Mouse (Mus musculus) spleen, adult 2 months (tissue): ENCODE results near the gene Eef2. TPM values are rescaled to one million over a fixed set of nuclear protein-coding genes. Genes with fewer than 3 reads are reported as not detected.
A peak's percentile ranks its signal among the peaks of the same experiment; 100 is the strongest.

Source experiments
- DNase-seq, 2 experiments: peaks; one replicate each; pipeline versions ENCODE4 v3.0.0 to v3.0.0-alpha.2; 2012 to 2021; ENCODE audit warnings: low spot score in 2 of 2, low read depth in 1 of 2
- H3K27ac ChIP-seq: fragments of 200-500 bp; 2 replicates; pipeline ENCODE4 v1.5.1; 2012; ENCODE audit warnings: low read length, inconsistent platforms; ENCODE audit not compliant: insufficient read depth
- H3K27me3 ChIP-seq: fragments of 200-500 bp; 2 replicates; pipeline ENCODE4 v1.6.1; 2012; ENCODE audit warnings: mild to moderate bottlenecking, moderate library complexity, low read length, inconsistent platforms; ENCODE audit not compliant: control insufficient read depth, insufficient read depth
- H3K36me3 ChIP-seq: fragments of 200-500 bp; 2 replicates; pipeline ENCODE4 v1.6.1; 2012; ENCODE audit warnings: mild to moderate bottlenecking, low read length, inconsistent platforms; ENCODE audit not compliant: control insufficient read depth, insufficient read depth
- H3K4me1 ChIP-seq: fragments of 200-500 bp; 2 replicates; pipeline ENCODE4 v1.6.1; 2011; ENCODE audit warnings: inconsistent platforms; ENCODE audit not compliant: control insufficient read depth, insufficient read depth, insufficient read length
- H3K4me3 ChIP-seq: fragments of 200-500 bp; 2 replicates; pipeline ENCODE4 v1.5.1; 2011; ENCODE audit warnings: mild to moderate bottlenecking, inconsistent platforms; ENCODE audit not compliant: insufficient read depth, insufficient read length; ENCODE audit errors: extremely low read depth
- CTCF ChIP-seq: fragments of 200-500 bp; IDR thresholded peaks from 2 replicates; pipeline ENCODE4 v1.5.1; 2011; ENCODE audit warnings: mild to moderate bottlenecking, inconsistent platforms; ENCODE audit not compliant: insufficient read depth, insufficient read length, insufficient replicate concordance; ENCODE audit errors: extremely low read depth
- POLR2A ChIP-seq: fragments of 200-500 bp; IDR thresholded peaks from 2 replicates; pipeline ENCODE4 v1.6.1; 2011; ENCODE audit warnings: low read depth, low read length, inconsistent platforms
- WGBS: fragments of 180-500 bp; shearing (Covaris S2); methylation state at CpG from one replicate; pipeline ENCODE4 v1.1.7; 2018; 5-methylcytosine and 5-hydroxymethylcytosine counted together
- polyA plus RNA-seq: library from polyadenylated mRNA; depleted of rRNA; stranded (reverse); fragments of >200 nt; gene quantifications from 2 replicates; pipeline ENCODE4 v1.2.3, GENCODE M21; 2012; rRNA removed

Eef2 gene
- polyA plus RNA-seq, 1 experiment, result 1,457 TPM

DNA sequence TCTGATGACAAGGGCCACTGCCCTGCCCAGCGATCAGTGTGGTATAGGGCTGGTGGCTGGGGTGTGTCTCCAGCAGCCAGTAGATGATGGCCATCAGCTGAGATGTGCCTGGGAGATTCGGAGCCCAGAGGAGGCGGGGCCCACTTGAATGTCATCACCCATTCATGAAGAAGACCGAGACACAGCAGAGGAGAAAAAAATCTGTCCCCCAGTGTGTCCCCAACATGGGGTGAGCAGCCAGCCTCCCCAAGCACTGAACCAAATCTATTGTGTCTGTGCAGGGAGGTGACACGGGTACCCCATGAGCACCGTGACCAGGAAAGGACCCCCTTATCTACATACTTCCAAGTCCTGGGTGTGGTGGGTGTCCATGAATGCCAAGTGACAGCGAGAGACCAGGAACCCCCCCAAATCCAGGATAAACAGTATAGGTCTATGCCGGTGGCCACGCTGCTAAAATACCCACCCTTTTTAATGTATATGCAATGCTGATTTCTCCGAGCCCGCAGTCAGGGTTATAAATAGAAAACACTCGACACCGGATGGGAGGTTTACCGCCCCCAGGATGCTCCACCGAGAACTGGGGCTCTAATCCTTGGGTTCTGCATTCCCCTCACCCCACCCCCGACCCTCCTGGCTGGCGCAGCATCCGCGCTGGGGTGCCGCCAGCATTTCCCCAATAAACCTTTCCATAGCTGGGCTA lies 53.5 kb downstream of the Eef2 start:
- Histone ChIP-seq H3K4me1 (peaks cover 10% of the 10 kb centered on the region), H3K36me3 (no peaks in the 10 kb centered on the region), H3K4me3 (peak overlapping the region; percentile 24), H3K27ac (no peak overlapping the region), H3K27me3 (peaks cover 5% of the 10 kb centered on the region; the same call in 1 of the 2 replicates)
- DNase-seq, result no peak
- no peak for TF ChIP-seq CTCF
- TF ChIP-seq POLR2A, result no peak
- 12% methylated on average over 20 of the region's 20 CpGs for WGBS

GRCm38 (mm10) chr10:81230438-81231332 lies 54.3 kb downstream of the Eef2 start, which contains the start of gene Atcay:
Atcay (minus strand) TSS chr10:81230833.
- Histone ChIP-seq H3K27ac (no peak within 1 kb of the TSS), H3K27me3 (peaks cover 5% of the 10 kb centered on the region; the same call in 1 of the 2 replicates)

DNA sequence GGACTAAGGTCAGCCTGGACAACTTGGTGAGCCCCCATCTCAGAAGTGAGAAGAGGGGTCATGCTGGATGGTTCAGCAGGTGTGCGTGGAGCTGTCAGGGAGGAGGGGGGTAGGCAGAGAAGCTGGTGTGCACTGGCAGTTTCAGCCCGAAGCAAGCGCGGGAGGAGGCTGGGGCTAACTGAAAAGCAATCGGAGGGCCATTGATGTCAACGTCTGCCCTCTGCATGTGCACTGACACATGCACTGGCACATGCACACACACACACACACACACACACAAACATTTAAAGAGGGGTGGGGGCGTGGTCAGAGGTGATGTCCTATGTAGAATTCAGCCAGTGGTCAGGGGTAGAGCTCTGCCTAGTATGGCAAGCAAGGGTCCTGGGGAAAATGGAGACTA lies 55.0 kb downstream of the Eef2 start:
- DNase-seq, result no peak
- Histone ChIP-seq H3K4me1 (peaks cover 10% of the 10 kb centered on the region), H3K4me3 (no peak overlapping the region), H3K27me3 (peaks cover 5% of the 10 kb centered on the region; the same call in 1 of the 2 replicates), H3K27ac (no peak overlapping the region), H3K36me3 (no peaks in the 10 kb centered on the region)
- 64% methylated on average over 7 of the region's 7 CpGs for WGBS
- TF ChIP-seq POLR2A (no peak), CTCF (no peak)

More at GRCm38 (mm10) chr10:81230438-81231332, 54.3 kb downstream of the Eef2 start, which contains the start of gene Atcay:
- 14% methylated on average over 27 of the region's 27 CpGs for WGBS
- TF ChIP-seq POLR2A (no peak), CTCF (peak; percentile 21; the same call in 1 of the 2 replicates)
- peak within 1 kb of the TSS; percentile 24 for H3K4me3 ChIP-seq
- DNase-seq, result no peak
- no peaks in the 10 kb centered on the region for H3K36me3 ChIP-seq
- peaks cover 10% of the 10 kb centered on the region for H3K4me1 ChIP-seq

Other genes starting within 250 kb of the Eef2 start
- gene Gadd45b, start 246.6 kb upstream of the Eef2 start, polyA plus RNA-seq, result 35.7 and 46.8 TPM in 2 replicates
- gene Gng7, start 161.7 kb upstream of the Eef2 start, polyA plus RNA-seq, result 0.75 and 0.91 TPM in 2 replicates
- gene Diras1, start 151.0 kb upstream of the Eef2 start, polyA plus RNA-seq, result 0.04 TPM in 1 of 2 replicates, not detected in the other
- gene Slc39a3, start 139.2 kb upstream of the Eef2 start, polyA plus RNA-seq, result 22.3 and 26.0 TPM in 2 replicates
- gene Sgta, start 116.5 kb upstream of the Eef2 start, polyA plus RNA-seq, result 88.8 and 114 TPM in 2 replicates
- gene Thop1, start 106.6 kb upstream of the Eef2 start, polyA plus RNA-seq, result 17.9 and 27.2 TPM in 2 replicates
- 0.27 and 0.32 TPM in 2 replicates for gene Creb3l3, start 77.8 kb upstream of the Eef2 start, polyA plus RNA-seq
- gene Map2k2, start 70.7 kb upstream of the Eef2 start, polyA plus RNA-seq, result 135 and 201 TPM in 2 replicates
- 64.6 and 95.2 TPM in 2 replicates for gene Zbtb7a, start 41.4 kb upstream of the Eef2 start, polyA plus RNA-seq
- gene Pias4, start 8.7 kb upstream of the Eef2 start, polyA plus RNA-seq, result 36.1 and 45.8 TPM in 2 replicates
- 58.0 and 84.5 TPM in 2 replicates for gene Dapk3, start 6.4 kb downstream of the Eef2 start, polyA plus RNA-seq
- not detected in 2 replicates for gene 4930442H23Rik, start 7.2 kb downstream of the Eef2 start, polyA plus RNA-seq
- not detected in 2 replicates for gene Nmrk2, start 25.4 kb downstream of the Eef2 start, polyA plus RNA-seq
- 0.92 and 0.95 TPM in 2 replicates for gene Atcay, start 54.2 kb downstream of the Eef2 start, polyA plus RNA-seq
- 5.5 and 6.1 TPM in 2 replicates for gene Zfr2, start 56.5 kb downstream of the Eef2 start, polyA plus RNA-seq
- 22.5 and 30.0 TPM in 2 replicates for gene Matk, start 76.3 kb downstream of the Eef2 start, polyA plus RNA-seq
- gene Mrpl54, start 90.3 kb downstream of the Eef2 start, polyA plus RNA-seq, result 63.6 and 86.9 TPM in 2 replicates
- gene Apba3, start 90.3 kb downstream of the Eef2 start, polyA plus RNA-seq, result 63.0 and 77.1 TPM in 2 replicates
- gene Tjp3, start 115.0 kb downstream of the Eef2 start, polyA plus RNA-seq, result 8.1 and 10.6 TPM in 2 replicates
- gene Pip5k1c, start 116.3 kb downstream of the Eef2 start, polyA plus RNA-seq, result 93.2 and 111 TPM in 2 replicates
- 38.6 and 44.8 TPM in 2 replicates for gene Cactin, start 144.5 kb downstream of the Eef2 start, polyA plus RNA-seq
- gene Tbxa2r, start 152.1 kb downstream of the Eef2 start, polyA plus RNA-seq, result 68.1 and 92.5 TPM in 2 replicates
- gene Gipc3, start 166.6 kb downstream of the Eef2 start, polyA plus RNA-seq, result 1.3 and 1.7 TPM in 2 replicates
- gene Hmg20b, start 173.8 kb downstream of the Eef2 start, polyA plus RNA-seq, result 74.8 and 92.9 TPM in 2 replicates
- 20.2 and 32.6 TPM in 2 replicates for gene Mfsd12, start 180.9 kb downstream of the Eef2 start, polyA plus RNA-seq
- gene 4930404N11Rik, start 189.2 kb downstream of the Eef2 start, polyA plus RNA-seq, result 7.8 and 11.7 TPM in 2 replicates
- 127 and 128 TPM in 2 replicates for gene Fzr1, start 201.9 kb downstream of the Eef2 start, polyA plus RNA-seq
- gene Dohh, start 207.8 kb downstream of the Eef2 start, polyA plus RNA-seq, result 47.9 and 71.7 TPM in 2 replicates
- 2.3 and 2.9 TPM in 2 replicates for gene Gm48551, start 207.8 kb downstream of the Eef2 start, polyA plus RNA-seq
- 2.9 and 6.4 TPM in 2 replicates for gene Gm48552, start 212.4 kb downstream of the Eef2 start, polyA plus RNA-seq
- 18.3 and 22.9 TPM in 2 replicates for gene Smim24, start 216.4 kb downstream of the Eef2 start, polyA plus RNA-seq